Mouse (Mus musculus): ENCODE measurements around the gene S100a3.

S100a3 gene

GRCm38 (mm10) chr3:90552231-90552630 lies 8.1 kb upstream of the S100a3 start:
- ATAC-seq (ENCODE audit: insufficient number of reproducible peaks, low FRiP score, low TSS enrichment): no peak

GRCm38 (mm10) chr3:90555954-90556353 lies 4.4 kb upstream of the S100a3 start:
- ATAC-seq (ENCODE audit: insufficient number of reproducible peaks, low FRiP score, low TSS enrichment): peak; percentile 56; the same call in 1 of the 2 replicates

GRCm38 (mm10) chr3:90574691-90575090 lies 14.3 kb downstream of the S100a3 start:
- ATAC-seq (ENCODE audit: insufficient number of reproducible peaks, low FRiP score, low TSS enrichment): no peak

- ATAC-seq (ENCODE audit: insufficient number of reproducible peaks, low FRiP score, low TSS enrichment): no peak
Measured at GRCm38 (mm10) chr3:90575320-90575719, 14.9 kb downstream of the S100a3 start.

- ATAC-seq (ENCODE audit: insufficient number of reproducible peaks, low FRiP score, low TSS enrichment): no peak
Measured at GRCm38 (mm10) chr3:90576351-90577001, 16.1 kb downstream of the S100a3 start.

- no peak for ATAC-seq (ENCODE audit: insufficient number of reproducible peaks, low FRiP score, low TSS enrichment)
Measured at GRCm38 (mm10) chr3:90579433-90579832, 19.1 kb downstream of the S100a3 start.

- ATAC-seq (ENCODE audit: insufficient number of reproducible peaks, low FRiP score, low TSS enrichment): no peak
Measured at GRCm38 (mm10) chr3:90581141-90581540, 20.8 kb downstream of the S100a3 start.

GRCm38 (mm10) chr3:90582156-90582555 lies 21.8 kb downstream of the S100a3 start:
- no peak for ATAC-seq (ENCODE audit: insufficient number of reproducible peaks, low FRiP score, low TSS enrichment)

GRCm38 (mm10) chr3:90582556-90582955 lies 22.2 kb downstream of the S100a3 start:
- no peak for ATAC-seq (ENCODE audit: insufficient number of reproducible peaks, low FRiP score, low TSS enrichment)

- ATAC-seq (ENCODE audit: insufficient number of reproducible peaks, low FRiP score, low TSS enrichment): no peak
Measured at GRCm38 (mm10) chr3:90583893-90584292, 23.5 kb downstream of the S100a3 start.

- ATAC-seq (ENCODE audit: insufficient number of reproducible peaks, low FRiP score, low TSS enrichment): no peak
Measured at GRCm38 (mm10) chr3:90585595-90585994, 25.2 kb downstream of the S100a3 start.

- no peak for ATAC-seq (ENCODE audit: insufficient number of reproducible peaks, low FRiP score, low TSS enrichment)
Measured at GRCm38 (mm10) chr3:90586016-90586643, 25.8 kb downstream of the S100a3 start.

- 0 out of 2 replicates have a peak, but pooled peaks have one; percentile 17 for ATAC-seq (ENCODE audit: insufficient number of reproducible peaks, low FRiP score, low TSS enrichment)
Measured at GRCm38 (mm10) chr3:90586906-90587305, 26.5 kb downstream of the S100a3 start.

- no peak for ATAC-seq (ENCODE audit: insufficient number of reproducible peaks, low FRiP score, low TSS enrichment)
Measured at GRCm38 (mm10) chr3:90587361-90588101, 27.2 kb downstream of the S100a3 start.

GRCm38 (mm10) chr3:90589390-90589789 lies 29.0 kb downstream of the S100a3 start:
- ATAC-seq (ENCODE audit: insufficient number of reproducible peaks, low FRiP score, low TSS enrichment): no peak

GRCm38 (mm10) chr3:90589947-90590346 lies 29.6 kb downstream of the S100a3 start, which contains the start of gene S100a2:
TSS of gene S100a2 (plus strand) at chr3:90590247.
- ATAC-seq (ENCODE audit: insufficient number of reproducible peaks, low FRiP score, low TSS enrichment): no peak

- no peak for ATAC-seq (ENCODE audit: insufficient number of reproducible peaks, low FRiP score, low TSS enrichment)
Measured at GRCm38 (mm10) chr3:90594466-90594865, 34.1 kb downstream of the S100a3 start.

- ATAC-seq (ENCODE audit: insufficient number of reproducible peaks, low FRiP score, low TSS enrichment): no peak
Measured at GRCm38 (mm10) chr3:90595556-90595955, 35.2 kb downstream of the S100a3 start.

- ATAC-seq (ENCODE audit: insufficient number of reproducible peaks, low FRiP score, low TSS enrichment): no peak
Measured at GRCm38 (mm10) chr3:90596810-90597209, 36.4 kb downstream of the S100a3 start.

GRCm38 (mm10) chr3:90597736-90598135 lies 37.4 kb downstream of the S100a3 start:
- ATAC-seq (ENCODE audit: insufficient number of reproducible peaks, low FRiP score, low TSS enrichment): no peak

- ATAC-seq (ENCODE audit: insufficient number of reproducible peaks, low FRiP score, low TSS enrichment): no peak
Measured at GRCm38 (mm10) chr3:90598212-90598611, 37.8 kb downstream of the S100a3 start.
